Mouse (Mus musculus) C2C12 (cell line): ENCODE results near the gene Foxi1. TPM values are rescaled to one million over a fixed set of nuclear protein-coding genes. Genes with fewer than 3 reads are reported as not detected.
"Not testable (repeated sequence)": the region's sequence is repeated elsewhere in the genome, so short reads cannot be mapped to it uniquely, and the experiment has no call there.

Experiments used
- H3K27me3 ChIP-seq: one replicate; pipeline ENCODE4 v1.6.1; 2011; ENCODE audit not compliant: control insufficient read depth, insufficient read depth, insufficient read length
- H3K36me3 ChIP-seq: one replicate; pipeline ENCODE4 v1.6.1; 2011; ENCODE audit not compliant: control insufficient read depth, insufficient read depth
- H3K4me3 ChIP-seq: one replicate; pipeline ENCODE4 v1.5.1; 2011; ENCODE audit warnings: mild to moderate bottlenecking, control low read depth; ENCODE audit not compliant: poor library complexity, insufficient read depth, severe bottlenecking
- H3K79me2 ChIP-seq: one replicate; pipeline ENCODE4 v1.6.1; 2011; ENCODE audit not compliant: control insufficient read depth, insufficient read depth
- H3K79me3 ChIP-seq: one replicate; pipeline ENCODE4 v1.6.1; 2011; ENCODE audit warnings: low read depth, control low read depth
- H3ac ChIP-seq: one replicate; pipeline ENCODE3; 2011; ENCODE audit warnings: low read depth; ENCODE audit not compliant: control insufficient read depth, insufficient read length
- CEBPB ChIP-seq: IDR thresholded peaks from one replicate; pipeline ENCODE4 v1.6.1; 2011; ENCODE audit warnings: low read depth, mild to moderate bottlenecking, control low read depth, moderate library complexity
- CTCF ChIP-seq: IDR thresholded peaks from one replicate; pipeline ENCODE4 v1.5.1; 2011; ENCODE audit not compliant: control insufficient read depth, insufficient read depth, insufficient read length
- FOSL1 ChIP-seq: IDR thresholded peaks from one replicate; pipeline ENCODE4 v1.8.0; 2011; ENCODE audit warnings: mild to moderate bottlenecking, low read length; ENCODE audit not compliant: poor library complexity, insufficient read depth, severe bottlenecking
- MAX ChIP-seq: IDR thresholded peaks from one replicate; pipeline ENCODE4 v1.6.1; 2011; ENCODE audit warnings: mild to moderate bottlenecking, control low read depth
- MYOD1 ChIP-seq: IDR thresholded peaks from one replicate; pipeline ENCODE4 v1.6.1; 2011; ENCODE audit warnings: low read depth; ENCODE audit not compliant: control insufficient read depth, insufficient read length
- MYOG ChIP-seq: IDR thresholded peaks from one replicate; pipeline ENCODE4 v1.6.1; 2011; ENCODE audit not compliant: control insufficient read depth, insufficient read length; ENCODE audit errors: extremely low read depth
- USF1 ChIP-seq: IDR thresholded peaks from one replicate; pipeline ENCODE4 v1.6.1; 2011; ENCODE audit warnings: low read depth, mild to moderate bottlenecking, control low read depth, moderate library complexity
- polyA plus RNA-seq: library from polyadenylated mRNA; unstranded; fragments of >200 nt; fragmentation: generic; extraction: Trizol; gene quantifications from one replicate; pipeline ENCODE4 v1.2.1, GENCODE M21; 2012; ENCODE audit warnings: missing spikeins

Gene Foxi1
- polyA plus RNA-seq, 1 experiment: not detected

- H3K79me3 ChIP-seq: no peaks in the 10 kb centered on the region
- H3K27me3 ChIP-seq: no peaks in the 10 kb centered on the region
- TF ChIP-seq USF1 (no peak), FOSL1 (no peak), MYOD1 (no peak), CEBPB (no peak)
- no peak overlapping the region for H3K4me3 ChIP-seq
- H3K36me3 ChIP-seq: no peaks in the 10 kb centered on the region
- H3ac ChIP-seq: no peak overlapping the region
- no peaks in the 10 kb centered on the region for H3K79me2 ChIP-seq
These were observed 21.0 kb upstream of the Foxi1 start for GRCm38 (mm10) chr11:34228758-34229364.

GRCm38 (mm10) chr11:34227180-34227579, 19.3 kb upstream of the Foxi1 start:
- no peaks in the 10 kb centered on the region for H3K79me2 ChIP-seq
- H3K27me3 ChIP-seq: no peaks in the 10 kb centered on the region
- no peak overlapping the region for H3K4me3 ChIP-seq
- no peaks in the 10 kb centered on the region for H3K79me3 ChIP-seq
- TF ChIP-seq MYOG (no peak), CEBPB (no peak), CTCF (no peak), FOSL1 (no peak), USF1 (no peak), MAX (no peak)
- no peak overlapping the region for H3ac ChIP-seq
- H3K36me3 ChIP-seq: no peaks in the 10 kb centered on the region

- not testable (repeated sequence) for H3ac ChIP-seq, H3K36me3 ChIP-seq, H3K4me3 ChIP-seq, H3K79me3 ChIP-seq, H3K27me3 ChIP-seq, H3K79me2 ChIP-seq
These were observed 12.7 kb upstream of the Foxi1 start for GRCm38 (mm10) chr11:34220596-34220995.

GRCm38 (mm10) chr11:34212853-34213252, 5.0 kb upstream of the Foxi1 start:
- Histone ChIP-seq H3ac (no peak overlapping the region), H3K4me3 (no peak overlapping the region), H3K79me2 (no peaks in the 10 kb centered on the region), H3K79me3 (no peaks in the 10 kb centered on the region), H3K36me3 (no peaks in the 10 kb centered on the region), H3K27me3 (no peaks in the 10 kb centered on the region)
- no peak for TF ChIP-seq MYOG
- no peak for TF ChIP-seq MAX
- no peak for TF ChIP-seq CTCF
- TF ChIP-seq FOSL1: no peak
- TF ChIP-seq USF1: no peak
- no peak for TF ChIP-seq MYOD1
- no peak for TF ChIP-seq CEBPB

- Histone ChIP-seq H3K4me3 (no peak overlapping the region), H3K79me3 (no peaks in the 10 kb centered on the region), H3K79me2 (no peaks in the 10 kb centered on the region), H3K36me3 (no peaks in the 10 kb centered on the region), H3K27me3 (no peaks in the 10 kb centered on the region), H3ac (no peak overlapping the region)
- TF ChIP-seq CEBPB (no peak), MAX (no peak), FOSL1 (no peak), USF1 (no peak), CTCF (no peak), MYOG (no peak), MYOD1 (no peak)
These were observed 5.1 kb downstream of the Foxi1 start for GRCm38 (mm10) chr11:34202769-34203168.

- H3K4me3 ChIP-seq: no peak overlapping the region
- no peaks in the 10 kb centered on the region for H3K27me3 ChIP-seq
- TF ChIP-seq CEBPB (no peak), FOSL1 (no peak), CTCF (no peak), MYOG (no peak), USF1 (no peak), MAX (no peak), MYOD1 (no peak)
- no peaks in the 10 kb centered on the region for H3K79me2 ChIP-seq
- H3K79me3 ChIP-seq: no peaks in the 10 kb centered on the region
- no peak overlapping the region for H3ac ChIP-seq
- no peaks in the 10 kb centered on the region for H3K36me3 ChIP-seq
These were observed 12.7 kb downstream of the Foxi1 start for GRCm38 (mm10) chr11:34195142-34195541.

GRCm38 (mm10) chr11:34194158-34194941, 13.5 kb downstream of the Foxi1 start:
- H3K79me3 ChIP-seq: no peaks in the 10 kb centered on the region
- TF ChIP-seq CTCF (no peak), MAX (no peak), USF1 (no peak), MYOD1 (no peak), FOSL1 (no peak), MYOG (no peak), CEBPB (no peak)
- H3ac ChIP-seq: no peak overlapping the region
- H3K36me3 ChIP-seq: no peaks in the 10 kb centered on the region
- H3K4me3 ChIP-seq: no peak overlapping the region
- H3K27me3 ChIP-seq: no peaks in the 10 kb centered on the region
- no peaks in the 10 kb centered on the region for H3K79me2 ChIP-seq
